Mouse (Mus musculus) testis, adult 2 months (tissue): ENCODE measurements around the gene Coro1b.

ENCODE experiments used
- CTCF ChIP-seq: fragments of 200-500 bp; IDR thresholded peaks from 2 replicates; pipeline ENCODE4 v1.5.1; 2012; ENCODE audit warnings: low read depth, mild to moderate bottlenecking, inconsistent platforms, low read length, moderate library complexity; ENCODE audit not compliant: control insufficient read depth, insufficient read depth, insufficient replicate concordance
- POLR2A ChIP-seq: fragments of 200-500 bp; IDR thresholded peaks from 2 replicates; pipeline ENCODE4 v1.6.1; 2012; ENCODE audit warnings: low read depth, mild to moderate bottlenecking, inconsistent platforms, low read length, moderate library complexity; ENCODE audit not compliant: control insufficient read depth

GRCm38 (mm10) chr19:4103792-4104191, 44.6 kb upstream of the Coro1b start:
- TF ChIP-seq CTCF (no peak), POLR2A (no peak)
